ENCODE assay signal across 8 mouse cellular contexts in the genomic region with DNA sequence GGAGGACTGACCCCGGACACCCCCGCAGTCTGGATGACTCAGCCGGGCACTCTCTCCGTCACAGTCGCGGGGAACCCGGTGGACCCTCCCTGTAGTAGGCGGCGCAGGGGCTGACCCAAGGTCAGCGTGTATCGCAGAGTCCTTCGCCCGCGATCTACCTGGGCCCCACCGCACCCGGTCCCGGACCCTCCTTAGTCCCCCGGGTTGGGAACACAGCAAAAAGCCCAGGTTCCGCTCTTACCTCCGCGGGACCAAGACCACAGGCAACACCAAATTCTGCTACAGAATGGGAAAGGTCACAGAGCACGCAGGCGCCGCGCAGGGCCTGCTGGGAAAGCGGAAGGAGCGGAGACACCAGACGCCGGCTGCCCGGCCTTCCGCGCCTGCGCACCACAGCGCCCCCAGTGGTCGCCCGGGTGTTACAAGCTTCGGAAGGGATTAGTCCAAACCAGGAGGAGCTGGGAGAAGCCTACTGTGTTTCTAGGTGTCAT. TPM values are rescaled to one million over a fixed set of nuclear protein-coding genes. Genes with fewer than 3 reads are reported as not detected.
A peak's percentile ranks its signal among the peaks of the same experiment; 100 is the strongest.
DNase-seq lines count a peak whose midpoint lies in the region; ATAC-seq and TF ChIP-seq lines count a peak whose summit lies in the region.

Atp5mpl (minus strand) TSS at position 295 of the 491 bp plus-strand sequence.

- no peaks in the 10 kb centered on the region for H3K27me3 ChIP-seq in embryonic facial prominence, embryonic 14.5 days (replicated peaks; ENCODE audit: control insufficient read depth, insufficient read depth, low read length)
- no peaks in the 10 kb centered on the region for H3K27me3 ChIP-seq in heart, adult 2 months (ENCODE audit: control insufficient read depth, insufficient read depth, low read length)
- no peaks in the 10 kb centered on the region for H3K27me3 ChIP-seq in limb, embryonic 13.5 days
- H3K27me3 ChIP-seq in midbrain, embryonic 16.5 days (ENCODE audit: control insufficient read depth, insufficient read depth, low read depth, low read length) = no peaks in the 10 kb centered on the region; the same call in 1 of the 2 replicates

- peaks cover 3% of the 10 kb centered on the region for H3K79me2 ChIP-seq in heart, adult 2 months (replicated peaks; ENCODE audit: control insufficient read depth, insufficient read depth, low read length)

- no peaks in the 10 kb centered on the region for H3K9me3 ChIP-seq in embryonic facial prominence, embryonic 14.5 days (ENCODE audit: control insufficient read depth, low read length)
- H3K9me3 ChIP-seq in limb, embryonic 13.5 days = no peaks in the 10 kb centered on the region
- H3K9me3 ChIP-seq in midbrain, embryonic 16.5 days (replicated peaks; ENCODE audit: control insufficient read depth, low read length, poor library complexity, severe bottlenecking) = no peaks in the 10 kb centered on the region

- peak; percentile 90 for TF ChIP-seq POLR2A in heart, adult 2 months (IDR thresholded peaks at IDR 0.05; ENCODE audit: insufficient read depth, low read depth, low read length)

- peaks cover 7% of the 10 kb centered on the region for H3K4me1 ChIP-seq in embryonic facial prominence, embryonic 14.5 days (ENCODE audit: control insufficient read depth, insufficient read depth, low read length)
- H3K4me1 ChIP-seq in heart, adult 2 months (ENCODE audit: control insufficient read depth, insufficient read depth, low read length) = peaks cover 5% of the 10 kb centered on the region
- H3K4me1 ChIP-seq in limb, embryonic 13.5 days = peaks cover 14% of the 10 kb centered on the region
- H3K4me1 ChIP-seq in midbrain, embryonic 16.5 days (ENCODE audit: control insufficient read depth, insufficient read depth, low read length) = peaks cover 13% of the 10 kb centered on the region

- peak; percentile 100; the same call in 1 of the 2 replicates for TF ChIP-seq CTCF in heart, adult 2 months (IDR thresholded peaks at IDR 0.05)

- intact Hi-C loops in heart, adult 2 months (cut with DNase I) = no loop called here

- 0 out of 2 replicates have a peak, but pooled peaks have one; percentile 38 for TF ChIP-seq EP300 in heart, adult 2 months (IDR thresholded peaks at IDR 0.05; ENCODE audit: insufficient read depth, low read depth, low read length)

- ATAC-seq in embryonic facial prominence, embryonic 14.5 days (ENCODE audit: low read depth) = peak; percentile 94
- ATAC-seq in limb, embryonic 13.5 days (ENCODE audit: low FRiP score, low read depth) = peak; percentile 91
- ATAC-seq in midbrain, embryonic 16.5 days = peak; percentile 94

- 0% methylated on average over 35 of the region's 37 CpGs for WGBS in embryonic facial prominence, embryonic 14.5 days
- WGBS in heart, adult 2 months = under 1% methylated on average over 37 of the region's 37 CpGs
- under 1% methylated on average over 37 of the region's 37 CpGs for WGBS in limb, embryonic 13.5 days
- WGBS in midbrain, embryonic 16.5 days = 0% methylated on average over 37 of the region's 37 CpGs

- peaks cover 9% of the 10 kb centered on the region for H3K36me3 ChIP-seq in embryonic facial prominence, embryonic 14.5 days (ENCODE audit: control insufficient read depth, insufficient read depth, low read length)
- peaks cover 7% of the 10 kb centered on the region for H3K36me3 ChIP-seq in heart, adult 2 months (ENCODE audit: control insufficient read depth, insufficient read depth, low read length)
- H3K36me3 ChIP-seq in limb, embryonic 13.5 days = peaks cover 25% of the 10 kb centered on the region
- peaks cover 2% of the 10 kb centered on the region; the same call in 1 of the 2 replicates for H3K36me3 ChIP-seq in midbrain, embryonic 16.5 days (ENCODE audit: control insufficient read depth, insufficient read depth, low read length)

- peak within 1 kb of the TSS; percentile 95 for H3K9ac ChIP-seq in embryonic facial prominence, embryonic 14.5 days (ENCODE audit: low read depth, low read length)
- H3K9ac ChIP-seq in heart, adult 2 months (ENCODE audit: low read depth, low read length) = peak within 1 kb of the TSS; percentile 95
- H3K9ac ChIP-seq in limb, embryonic 13.5 days = peak within 1 kb of the TSS; percentile 94
- H3K9ac ChIP-seq in midbrain, embryonic 16.5 days (ENCODE audit: low read depth, low read length) = peak within 1 kb of the TSS; percentile 92

- H3K4me2 ChIP-seq in embryonic facial prominence, embryonic 14.5 days (ENCODE audit: low read depth, low read length) = peak within 1 kb of the TSS; percentile 90
- peak within 1 kb of the TSS; percentile 96 for H3K4me2 ChIP-seq in limb, embryonic 13.5 days (replicated peaks)
- peak within 1 kb of the TSS; percentile 72 for H3K4me2 ChIP-seq in midbrain, embryonic 16.5 days (ENCODE audit: low read length)

- peak within 1 kb of the TSS; percentile 84 for H3K4me3 ChIP-seq in embryonic facial prominence, embryonic 14.5 days (ENCODE audit: low read depth, low read length)
- H3K4me3 ChIP-seq in heart, adult 2 months = peak within 1 kb of the TSS; percentile 84
- peak within 1 kb of the TSS; percentile 93 for H3K4me3 ChIP-seq in limb, embryonic 13.5 days
- H3K4me3 ChIP-seq in midbrain, embryonic 16.5 days (ENCODE audit: low read depth, low read length) = peak within 1 kb of the TSS; percentile 64

- H3K27ac ChIP-seq in embryonic facial prominence, embryonic 14.5 days (replicated peaks; ENCODE audit: low read depth, low read length) = peak within 1 kb of the TSS; percentile 50; the same call in 1 of the 2 replicates
- peak within 1 kb of the TSS; percentile 93 for H3K27ac ChIP-seq in heart, adult 2 months
- no peak within 1 kb of the TSS for H3K27ac ChIP-seq in limb, embryonic 13.5 days
- peak within 1 kb of the TSS; percentile 77 for H3K27ac ChIP-seq in midbrain, embryonic 16.5 days (ENCODE audit: low read length)

- DNase-seq in 3T3-L1 (ENCODE audit: low read depth, low spot score) = peak; percentile 90
- DNase-seq in adrenal gland, postnatal 4 days (ENCODE audit: low spot score in 2 of 2) = peak; percentile 95 to 96
- DNase-seq in embryonic facial prominence, embryonic 14.5 days (ENCODE audit: low spot score) = peak; percentile 95
- DNase-seq in heart, adult 2 months = peak; percentile 95 to 99
- DNase-seq in kidney, adult 8-10 months = peak; percentile 93 to 95
- DNase-seq in spleen, postnatal 10 days (ENCODE audit: low spot score in 2 of 2) = peak; percentile 98

RNA-seq across cellular contexts. Expression of gene Atp5mpl, which starts in this region (rescaled TPM):
- 100 to 1,000 TPM; 402 to 432 TPM for total RNA-seq in adrenal gland, postnatal 4 days (2021)
- 670 and 799 TPM in 2 replicates for polyA plus RNA-seq in embryonic facial prominence, embryonic 14.5 days (2014; fragmentation: Nextera tagmentation; extraction: Ambion mirVana)
- 1,000 to 10,000 TPM; 1,131 to 1,298 TPM for total RNA-seq in heart, adult 2 months (2021)
- 163 and 316 TPM in 2 replicates for polyA plus RNA-seq in heart, adult 2 months (2012; rRNA removed)
- 622 and 628 TPM in 2 replicates for polyA plus RNA-seq in limb, embryonic 13.5 days (2015; fragmentation: Nextera tagmentation; extraction: Ambion mirVana)
- polyA plus RNA-seq in midbrain, embryonic 16.5 days (2015; fragmentation: Nextera tagmentation; extraction: Ambion mirVana) = 624 and 659 TPM in 2 replicates
